Mouse (Mus musculus) gastrocnemius, adult 8-10 months (tissue): ENCODE data around the gene Cr2. TPM values are rescaled to one million over a fixed set of nuclear protein-coding genes. Genes with fewer than 3 reads are reported as not detected.
"Not testable (repeated sequence)": the region's sequence is repeated elsewhere in the genome, so short reads cannot be mapped to it uniquely, and the experiment has no call there.

ENCODE experiments used
- DNase-seq, 2 experiments: peaks; one replicate each; pipeline ENCODE4 v3.0.0; 2022; ENCODE audit warnings: low spot score in 2 of 2
- total RNA-seq, 4 experiments: library from RNA; stranded (reverse); gene quantifications; 2 replicates each; pipeline ENCODE4 v1.2.4; 2022

The Cr2 gene
- not detected for total RNA-seq

GRCm38 (mm10) chr1:195175980-195176931 is at the start of gene Cr2:
Cr2 (minus strand) TSS chr1:195176716.
- DNase-seq: no peak

- no peak for DNase-seq
These were observed 45.3 kb upstream of the Cr2 start for GRCm38 (mm10) chr1:195221781-195222180.

GRCm38 (mm10) chr1:195212851-195213250 is 36.3 kb upstream of the Cr2 start:
- not testable (repeated sequence) for DNase-seq

- no peak for DNase-seq
These were observed 8.2 kb upstream of the Cr2 start for GRCm38 (mm10) chr1:195184746-195185145.

GRCm38 (mm10) chr1:195164996-195165755 is 11.3 kb downstream of the Cr2 start:
- DNase-seq: no peak

- DNase-seq: no peak
These were observed 44.4 kb downstream of the Cr2 start for GRCm38 (mm10) chr1:195132070-195132469.

GRCm38 (mm10) chr1:195131675-195132015 is 44.9 kb downstream of the Cr2 start:
- no peak for DNase-seq

GRCm38 (mm10) chr1:195130953-195131674 is 45.4 kb downstream of the Cr2 start, which contains the start of gene Cr1l:
Cr1l (minus strand) TSS chr1:195131586.
- DNase-seq: peak; percentile 72 to 73

- no peak for DNase-seq
These were observed 46.0 kb downstream of the Cr2 start for GRCm38 (mm10) chr1:195130479-195130878.

GRCm38 (mm10) chr1:195129867-195130266 is 46.6 kb downstream of the Cr2 start:
- no peak for DNase-seq

- DNase-seq: no peak
These were observed 62.1 kb downstream of the Cr2 start for GRCm38 (mm10) chr1:195114414-195114813.

- no peak for DNase-seq
These were observed 62.9 kb downstream of the Cr2 start for GRCm38 (mm10) chr1:195113621-195114020.

- DNase-seq: no peak
These were observed 75.8 kb downstream of the Cr2 start for GRCm38 (mm10) chr1:195100693-195101092.

- no peak for DNase-seq
These were observed 78.5 kb downstream of the Cr2 start for GRCm38 (mm10) chr1:195098004-195098403.

GRCm38 (mm10) chr1:195092220-195092720 is 84.2 kb downstream of the Cr2 start, which contains the start of gene Cd46:
Cd46 (minus strand) TSS chr1:195092249.
- peak; percentile 44 to 47 for DNase-seq

- no peak for DNase-seq
These were observed 84.8 kb downstream of the Cr2 start for GRCm38 (mm10) chr1:195091699-195092219.

Other genes with a start within 250 kb of the Cr2 start
- 10 to 100 TPM; 25.2 to 34.4 (median 30.6) TPM for gene Cd34, start 237.9 kb downstream of the Cr2 start, total RNA-seq
- gene Cd46, start 84.5 kb downstream of the Cr2 start, total RNA-seq: 1 to 10 TPM in 2 of 4 experiments, under 1 TPM in 2; 0.76 to 1.3 (median 0.96) TPM
- gene Cr1l, start 45.1 kb downstream of the Cr2 start, total RNA-seq: 10 to 100 TPM; 27.6 to 33.5 (median 31.3) TPM